Mouse (Mus musculus) gastrocnemius, postnatal 4 days (tissue): ENCODE results near the gene Ppp3cb. TPM values are rescaled to one million over a fixed set of nuclear protein-coding genes. Genes with fewer than 3 reads are reported as not detected.

ENCODE experiments used
- DNase-seq, 2 experiments: peaks; one replicate each; pipeline ENCODE4 v3.0.0; 2021 to 2022; ENCODE audit warnings: low spot score in 2 of 2, mixed read lengths in 2 of 2
- total RNA-seq, 2 experiments: library from RNA; stranded (reverse); gene quantifications; 2 replicates each; pipeline ENCODE4 v1.2.3; 2021

The Ppp3cb gene
- total RNA-seq, 2 experiments from 2014 or later: 116 to 125 TPM

GRCm38 (mm10) chr14:20482051-20482751 is 64.2 kb downstream of the Ppp3cb start:
- DNase-seq: no peak

GRCm38 (mm10) chr14:20481211-20481610 is 65.2 kb downstream of the Ppp3cb start:
- no peak for DNase-seq

GRCm38 (mm10) chr14:20480195-20480579 is 66.2 kb downstream of the Ppp3cb start:
- no peak for DNase-seq

DNA sequence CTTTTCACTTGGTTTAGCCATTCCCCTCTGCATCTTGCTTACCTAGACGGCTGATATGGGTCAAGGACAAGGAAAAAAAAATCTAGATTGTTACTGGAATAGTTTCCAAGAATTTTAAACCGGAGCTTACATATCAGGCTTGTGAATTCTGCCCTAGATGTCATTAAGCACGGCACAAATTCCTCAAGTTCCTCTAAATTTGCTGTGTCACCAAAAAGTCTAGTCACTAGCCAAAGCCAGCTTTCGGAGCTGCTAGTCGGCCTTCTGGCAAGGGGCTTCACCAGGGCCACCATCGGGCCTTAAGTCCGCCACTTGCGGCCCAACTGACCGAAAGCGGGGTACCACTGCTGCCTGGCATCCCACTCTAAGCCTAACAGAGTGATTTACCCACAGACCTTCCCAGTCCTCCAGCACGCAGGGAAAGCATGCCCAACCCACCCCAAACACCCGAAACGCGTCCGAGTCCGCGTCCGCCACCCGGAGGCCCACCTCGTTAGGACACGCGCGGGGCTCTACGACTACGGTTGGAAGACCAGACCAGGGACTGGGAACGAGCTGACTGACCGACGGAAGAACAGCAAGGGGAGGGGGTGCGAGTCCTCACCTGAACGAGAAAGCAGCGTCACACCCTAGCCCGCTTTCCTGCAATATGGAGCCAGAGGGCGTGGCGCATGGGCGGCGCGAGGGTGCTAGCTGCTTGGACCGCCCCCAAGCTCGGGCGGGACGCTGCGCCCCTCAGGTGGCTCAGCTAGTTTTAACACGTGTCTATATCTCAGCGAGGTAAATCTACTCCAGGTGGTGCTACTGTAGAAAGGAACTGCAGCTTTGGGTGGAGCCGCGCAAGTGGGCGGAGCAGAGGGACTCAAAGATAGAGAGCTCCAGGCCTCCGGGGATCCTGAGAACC is 66.8 kb downstream of the Ppp3cb start, which contains the start of gene Anxa7:
Anxa7 (minus strand) TSS at position 843 of the 904 bp plus-strand sequence.
- peak; percentile 35 to 66 for DNase-seq

GRCm38 (mm10) chr14:20478801-20479200 is 67.6 kb downstream of the Ppp3cb start:
- peak in 1 of 2 experiments; percentile 14 for DNase-seq

DNA sequence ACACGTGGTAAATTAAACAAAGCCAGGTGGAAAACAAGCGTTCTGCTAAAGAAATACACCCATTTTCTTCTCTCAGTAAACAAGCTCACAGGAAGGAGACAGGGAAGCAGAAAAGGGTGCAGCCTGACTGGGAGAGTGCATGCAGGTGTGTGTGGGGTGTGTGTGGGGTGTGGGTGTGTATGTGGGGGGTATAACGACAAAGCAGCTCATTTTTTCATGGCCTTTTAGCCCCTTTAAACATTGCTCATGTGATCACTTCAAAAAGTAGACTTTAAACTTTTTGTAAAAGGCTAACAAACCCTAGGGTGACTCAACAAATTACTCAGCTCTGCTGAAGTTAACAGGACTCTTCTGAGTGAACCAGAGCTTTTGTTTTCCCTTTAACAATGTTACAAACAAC is 68.0 kb downstream of the Ppp3cb start:
- DNase-seq: no peak

DNA sequence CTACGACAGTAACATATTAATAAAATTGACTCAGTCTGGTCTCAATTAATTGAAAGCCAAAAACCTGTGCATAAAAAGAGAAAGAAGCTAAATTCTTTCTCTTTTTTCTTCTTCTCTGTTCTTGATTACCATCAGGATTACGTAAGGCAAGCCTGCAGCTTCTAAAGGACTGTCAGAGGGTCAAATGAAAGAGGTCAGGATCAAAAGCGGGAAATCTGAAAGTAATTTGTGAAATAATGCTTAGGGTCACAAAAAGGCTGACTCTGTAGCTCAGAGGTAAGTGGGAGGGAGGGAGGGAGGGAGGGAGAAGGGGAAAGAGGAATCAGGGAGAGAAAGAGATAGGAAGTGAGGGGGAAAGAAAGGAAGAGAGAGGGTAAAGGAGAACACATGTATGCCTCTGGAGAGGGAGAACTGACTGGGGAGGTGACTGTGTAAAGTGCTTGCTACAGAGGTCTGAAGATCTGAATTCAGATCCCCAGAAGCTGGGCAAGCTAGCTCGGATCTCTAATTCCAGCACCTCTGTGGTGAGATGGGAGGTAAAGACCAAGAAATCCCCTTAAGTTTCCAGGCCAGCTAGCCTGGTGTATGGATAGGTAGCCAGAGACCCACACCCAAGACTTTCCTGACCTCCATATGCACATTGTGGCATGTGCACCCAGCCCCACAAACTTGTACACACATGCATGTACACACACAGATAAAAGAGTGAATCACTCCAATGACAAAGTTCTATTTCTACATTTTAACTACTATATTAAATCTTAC is 68.9 kb downstream of the Ppp3cb start:
- no peak for DNase-seq

- DNase-seq: no peak
These were observed 86.2 kb downstream of the Ppp3cb start for GRCm38 (mm10) chr14:20460216-20460615.

- no peak for DNase-seq
These were observed 88.0 kb downstream of the Ppp3cb start for GRCm38 (mm10) chr14:20458378-20458777.

DNA sequence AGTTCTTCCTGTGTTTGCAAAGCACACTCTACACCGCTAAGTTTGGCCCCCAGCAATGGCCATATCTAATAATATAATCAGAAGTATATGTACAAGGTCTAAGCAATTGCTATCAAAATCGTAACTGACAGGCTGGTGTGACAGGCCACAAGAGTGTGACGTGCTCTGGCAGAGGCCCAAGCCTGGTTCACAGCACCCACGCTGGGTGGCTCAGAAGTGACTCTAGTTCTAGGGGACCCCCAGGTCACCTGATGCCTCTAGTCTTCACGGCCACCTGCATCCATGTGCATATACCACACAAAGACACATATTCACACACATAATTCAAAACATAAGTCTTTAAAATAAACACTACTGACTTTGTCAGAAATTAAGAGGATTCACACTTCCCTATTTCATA is 93.4 kb downstream of the Ppp3cb start:
- no peak for DNase-seq

- peak in 1 of 2 experiments; percentile 36 for DNase-seq
These were observed 94.5 kb downstream of the Ppp3cb start, which contains the start of gene Cfap70 for GRCm38 (mm10) chr14:20451765-20452331. TSS of gene Cfap70 (minus strand) at chr14:20452226.

GRCm38 (mm10) chr14:20451302-20451701 is 95.1 kb downstream of the Ppp3cb start:
- no peak for DNase-seq

Other genes with a start within 250 kb of the Ppp3cb start
- gene Ecd, start 198.5 kb downstream of the Ppp3cb start, total RNA-seq: 10 to 100 TPM; 26.8 to 34.3 TPM
- gene Fam149b, start 198.4 kb downstream of the Ppp3cb start, total RNA-seq: 10 to 100 TPM; 28.7 to 31.7 TPM
- 10 to 100 TPM; 27.5 to 29.9 TPM for gene Dnajc9, start 157.7 kb downstream of the Ppp3cb start, total RNA-seq
- 10 to 100 TPM; 51.8 to 54.7 TPM for gene Mrps16, start 152.9 kb downstream of the Ppp3cb start, total RNA-seq
- gene Cfap70, start 94.3 kb downstream of the Ppp3cb start, total RNA-seq: under 1 TPM; 0.21 to 0.64 TPM
- gene Anxa7, start 66.4 kb downstream of the Ppp3cb start, total RNA-seq: 10 to 100 TPM; 43.1 to 52.3 TPM
- 1 to 10 TPM; 2.6 to 5.7 TPM for gene Mss51, start 49.7 kb downstream of the Ppp3cb start, total RNA-seq
- gene Usp54, start 94.5 kb upstream of the Ppp3cb start, total RNA-seq: 10 to 100 TPM; 12.6 to 14.3 TPM
- gene Myoz1, start 110.0 kb upstream of the Ppp3cb start, total RNA-seq: 1,000 to 10,000 TPM; 1,287 to 1,360 TPM
- 100 to 1,000 TPM; 274 to 291 TPM for gene Synpo2l, start 121.8 kb upstream of the Ppp3cb start, total RNA-seq
- 10 to 100 TPM; 95.4 to 97.9 TPM for gene Sec24c, start 127.7 kb upstream of the Ppp3cb start, total RNA-seq
- 10 to 100 TPM; 16.0 to 16.4 TPM for gene Fut11, start 148.4 kb upstream of the Ppp3cb start, total RNA-seq
- 10 to 100 TPM; 78.0 to 85.7 TPM for gene Chchd1, start 156.4 kb upstream of the Ppp3cb start, total RNA-seq
- gene Zswim8, start 161.0 kb upstream of the Ppp3cb start, total RNA-seq: 10 to 100 TPM; 81.5 to 83.6 TPM
- gene Ndst2, start 188.0 kb upstream of the Ppp3cb start, total RNA-seq: 10 to 100 TPM; 22.8 to 26.7 TPM
- 10 to 100 TPM; 92.5 to 94.3 TPM for gene Camk2g, start 247.5 kb upstream of the Ppp3cb start, total RNA-seq